Mouse (Mus musculus) kidney, postnatal 0 days (tissue): ENCODE measurements around the gene Odc1. TPM values are rescaled to one million over a fixed set of nuclear protein-coding genes. Genes with fewer than 3 reads are reported as not detected.

Experiments used
- ATAC-seq: fragments of 200-750 bp; cut with Nextera tagmentation; replicated peaks from 2 replicates; pipeline ENCODE4 v1.8.0; 2017; ENCODE audit warnings: low read depth, moderate number of reproducible peaks, moderate TSS enrichment, moderate library complexity; ENCODE audit not compliant: low FRiP score
- DNase-seq: peaks from one replicate; pipeline ENCODE4 v3.0.0-alpha.2; 2016; ENCODE audit warnings: low spot score
- H3K27ac ChIP-seq: fragments of 300-500 bp; sonication (generic); 2 replicates; pipeline ENCODE4 v1.5.1; 2014; ENCODE audit warnings: mild to moderate bottlenecking
- H3K27me3 ChIP-seq: fragments of 300-500 bp; sonication (generic); 2 replicates; pipeline ENCODE4 v1.6.1; 2014; ENCODE audit warnings: low read length, mixed read lengths; ENCODE audit not compliant: insufficient read depth
- H3K36me3 ChIP-seq: fragments of 300-500 bp; sonication (generic); 2 replicates; pipeline ENCODE4 v1.6.1; 2014; ENCODE audit warnings: low read length, mixed read lengths; ENCODE audit not compliant: insufficient read depth
- H3K4me1 ChIP-seq: fragments of 300-500 bp; sonication (generic); replicated peaks from 2 replicates; pipeline ENCODE4 v1.6.1; 2014; ENCODE audit warnings: antibody characterized with exemption, low read length, mixed read lengths; ENCODE audit not compliant: insufficient read depth
- H3K4me2 ChIP-seq: fragments of 300-500 bp; sonication (generic); 2 replicates; pipeline ENCODE4 v1.6.1; 2014; ENCODE audit warnings: mild to moderate bottlenecking, low read length, moderate library complexity, mixed read lengths
- H3K4me3 ChIP-seq: fragments of 300-500 bp; sonication (generic); replicated peaks from 2 replicates; pipeline ENCODE4 v1.5.1; 2014; ENCODE audit warnings: low read depth, low read length
- H3K9ac ChIP-seq: fragments of 300-500 bp; sonication (generic); 2 replicates; pipeline ENCODE4 v1.6.1; 2014; ENCODE audit warnings: low read depth, low read length
- H3K9me3 ChIP-seq: fragments of 300-500 bp; sonication (generic); replicated peaks from 2 replicates; pipeline ENCODE4 v1.6.1; 2016; ENCODE audit warnings: low read length, inconsistent platforms, mixed read lengths
- CTCF ChIP-seq: IDR thresholded peaks from 2 replicates; pipeline ENCODE4 v1.5.1; 2016; ENCODE audit warnings: antibody characterized with exemption, low read depth, mild to moderate bottlenecking, moderate library complexity
- WGBS: fragments of 180-500 bp; shearing (Covaris S2); extraction: QIAGEN DNeasy Blood & Tissue Kit; methylation state at CpG from one replicate; pipeline ENCODE4 v1.1.7; 2014; 5-methylcytosine and 5-hydroxymethylcytosine counted together
- polyA plus RNA-seq: library from polyadenylated mRNA; unstranded; fragments of >200 nt; fragmentation: Nextera tagmentation; extraction: Ambion mirVana; gene quantifications from 2 replicates; pipeline ENCODE4 v1.2.1, GENCODE M21; 2015

Gene Odc1
- polyA plus RNA-seq, 1 experiment from 2014 or later: 149 TPM

DNA sequence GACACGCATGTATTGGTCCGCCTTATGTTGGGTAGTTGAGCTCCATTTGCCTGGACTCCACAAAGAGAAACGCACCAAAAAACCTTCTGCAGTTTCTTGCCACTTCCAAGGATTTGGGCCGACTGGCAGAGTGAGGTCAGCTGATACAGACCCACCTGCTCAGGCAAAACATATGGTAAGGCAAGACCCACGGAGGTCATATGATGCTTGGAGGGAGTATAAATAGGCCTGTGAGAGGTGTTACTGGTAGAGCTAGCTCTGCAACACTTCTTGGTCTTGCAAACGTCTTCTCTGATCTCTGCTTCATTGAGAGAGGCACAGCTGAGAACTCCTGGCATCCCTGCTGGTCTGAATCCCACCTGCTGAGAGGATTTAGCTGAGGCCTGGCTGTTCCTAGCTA, 36.4 kb downstream of the Odc1 start:
- Histone ChIP-seq H3K4me1 (peaks cover 4% of the 10 kb centered on the region; the same call in 1 of the 2 replicates), H3K9me3 (no peaks in the 10 kb centered on the region), H3K9ac (no peak overlapping the region), H3K4me2 (no peak overlapping the region), H3K27ac (no peak overlapping the region), H3K36me3 (no peaks in the 10 kb centered on the region), H3K4me3 (no peak overlapping the region), H3K27me3 (no peaks in the 10 kb centered on the region)
- no peak for TF ChIP-seq CTCF
- DNase-seq: no peak
- no peak for ATAC-seq
- 73% methylated on average over 6 of the region's 6 CpGs for WGBS

DNA sequence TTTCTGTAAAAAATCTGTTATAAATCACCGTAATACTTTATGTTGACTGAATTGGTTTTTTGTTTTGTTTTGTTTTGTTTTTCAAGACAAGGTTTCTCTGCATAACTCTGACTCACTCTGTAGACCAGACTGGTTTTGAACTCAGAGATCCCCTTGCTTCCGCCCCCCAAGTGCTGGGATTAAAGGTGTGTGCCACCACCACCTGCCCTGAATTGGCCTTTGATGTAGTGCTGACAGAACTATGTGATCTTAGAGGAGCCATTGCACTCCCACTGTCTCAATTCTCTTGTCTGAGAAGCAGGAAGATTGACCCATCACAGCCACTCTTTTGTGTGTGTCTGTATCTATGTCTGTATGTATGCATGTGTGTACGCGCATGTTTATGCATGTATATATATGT, 37.8 kb downstream of the Odc1 start:
- Histone ChIP-seq H3K9ac (no peak overlapping the region), H3K4me2 (no peak overlapping the region), H3K27me3 (no peaks in the 10 kb centered on the region), H3K36me3 (no peaks in the 10 kb centered on the region), H3K27ac (no peak overlapping the region), H3K4me3 (no peak overlapping the region), H3K4me1 (no peaks in the 10 kb centered on the region; the same call in 1 of the 2 replicates), H3K9me3 (no peaks in the 10 kb centered on the region)
- no peak for TF ChIP-seq CTCF
- WGBS: 96% methylated on average over 4 of the region's 4 CpGs
- no peak for DNase-seq
- no peak for ATAC-seq

DNA sequence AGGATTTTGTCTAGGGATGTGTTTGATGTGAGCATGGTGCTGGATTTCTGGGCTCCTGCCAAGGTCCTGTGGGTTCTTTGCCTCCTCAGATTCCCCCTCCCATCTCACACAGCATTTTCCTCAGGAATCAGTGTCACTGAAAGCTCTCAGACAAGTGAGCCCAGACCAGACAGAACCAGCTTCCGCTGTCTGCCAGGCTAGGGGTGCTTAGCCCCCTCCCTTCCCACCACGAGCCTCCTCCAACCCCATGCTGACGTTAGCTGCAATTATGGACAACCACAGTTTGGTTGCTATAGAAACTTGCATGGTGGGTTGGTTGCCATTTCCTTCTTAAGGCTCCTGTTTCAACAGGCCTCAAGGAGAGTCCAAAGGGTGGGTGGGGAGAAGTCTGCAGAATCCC, 39.3 kb downstream of the Odc1 start:
- ATAC-seq: peak; percentile 88
- H3K9ac ChIP-seq: no peak overlapping the region
- H3K27me3 ChIP-seq: no peaks in the 10 kb centered on the region
- no peak overlapping the region for H3K4me3 ChIP-seq
- H3K4me2 ChIP-seq: no peak overlapping the region
- H3K36me3 ChIP-seq: no peaks in the 10 kb centered on the region
- no peak for TF ChIP-seq CTCF
- H3K27ac ChIP-seq: peak overlapping the region; percentile 52; the same call in 1 of the 2 replicates
- DNase-seq: peak; percentile 70
- 21% methylated on average over 3 of the region's 3 CpGs for WGBS
- no peaks in the 10 kb centered on the region; the same call in 1 of the 2 replicates for H3K4me1 ChIP-seq
- H3K9me3 ChIP-seq: no peaks in the 10 kb centered on the region

DNA sequence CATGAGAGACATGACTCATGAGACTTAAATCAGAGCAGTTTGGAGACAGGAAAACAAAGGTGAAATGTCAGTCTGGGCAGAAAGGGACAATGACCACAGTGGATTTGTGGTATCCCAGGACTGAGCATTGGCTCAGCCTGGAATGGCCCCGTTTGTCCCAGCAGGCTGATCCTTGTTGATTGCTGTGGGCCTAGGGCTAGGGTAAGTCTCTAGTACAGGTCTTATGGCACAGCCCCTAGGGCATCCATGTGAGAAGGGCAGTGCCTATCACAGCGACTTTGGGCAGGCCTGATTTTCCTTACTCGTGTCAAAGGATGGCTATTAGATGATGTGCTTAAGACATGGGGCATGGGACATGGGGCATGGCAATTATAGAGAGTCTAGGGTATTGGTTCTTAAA, 41.4 kb downstream of the Odc1 start:
- H3K27ac ChIP-seq: no peak overlapping the region
- WGBS: 75% methylated on average over 3 of the region's 3 CpGs
- no peak overlapping the region for H3K4me2 ChIP-seq
- H3K4me3 ChIP-seq: no peak overlapping the region
- DNase-seq: no peak
- no peaks in the 10 kb centered on the region for H3K36me3 ChIP-seq
- no peaks in the 10 kb centered on the region; the same call in 1 of the 2 replicates for H3K4me1 ChIP-seq
- no peaks in the 10 kb centered on the region for H3K27me3 ChIP-seq
- no peaks in the 10 kb centered on the region for H3K9me3 ChIP-seq
- no peak overlapping the region for H3K9ac ChIP-seq
- no peak for TF ChIP-seq CTCF
- no peak for ATAC-seq

DNA sequence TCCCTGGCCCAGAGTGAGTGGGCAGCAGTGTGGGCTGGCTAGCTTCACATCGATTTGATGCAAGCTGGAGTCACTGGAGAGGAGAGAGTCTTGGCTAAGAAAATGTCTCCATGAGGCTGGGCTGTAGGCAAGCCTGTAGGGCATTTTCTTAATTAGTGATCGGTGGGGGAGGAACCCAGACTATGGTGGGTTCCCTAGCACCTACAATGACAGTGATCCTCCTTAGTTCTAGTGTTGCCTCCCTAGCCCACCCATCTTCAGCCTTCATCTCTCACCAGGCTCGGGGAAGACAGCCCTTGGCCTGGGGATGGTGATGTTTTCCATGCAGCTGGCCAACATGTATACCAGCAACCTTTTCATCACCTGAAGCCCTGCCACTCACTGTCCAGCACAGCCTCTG, 43.8 kb downstream of the Odc1 start:
- Histone ChIP-seq H3K9ac (no peak overlapping the region), H3K4me2 (no peak overlapping the region), H3K4me1 (no peaks in the 10 kb centered on the region; the same call in 1 of the 2 replicates), H3K27ac (no peak overlapping the region), H3K36me3 (no peaks in the 10 kb centered on the region), H3K4me3 (no peak overlapping the region), H3K27me3 (no peaks in the 10 kb centered on the region), H3K9me3 (no peaks in the 10 kb centered on the region)
- DNase-seq (no peak), ATAC-seq (no peak)
- no peak for TF ChIP-seq CTCF
- whole genome bisulfite sequencing: 95% methylated on average over 3 of the region's 3 CpGs

DNA sequence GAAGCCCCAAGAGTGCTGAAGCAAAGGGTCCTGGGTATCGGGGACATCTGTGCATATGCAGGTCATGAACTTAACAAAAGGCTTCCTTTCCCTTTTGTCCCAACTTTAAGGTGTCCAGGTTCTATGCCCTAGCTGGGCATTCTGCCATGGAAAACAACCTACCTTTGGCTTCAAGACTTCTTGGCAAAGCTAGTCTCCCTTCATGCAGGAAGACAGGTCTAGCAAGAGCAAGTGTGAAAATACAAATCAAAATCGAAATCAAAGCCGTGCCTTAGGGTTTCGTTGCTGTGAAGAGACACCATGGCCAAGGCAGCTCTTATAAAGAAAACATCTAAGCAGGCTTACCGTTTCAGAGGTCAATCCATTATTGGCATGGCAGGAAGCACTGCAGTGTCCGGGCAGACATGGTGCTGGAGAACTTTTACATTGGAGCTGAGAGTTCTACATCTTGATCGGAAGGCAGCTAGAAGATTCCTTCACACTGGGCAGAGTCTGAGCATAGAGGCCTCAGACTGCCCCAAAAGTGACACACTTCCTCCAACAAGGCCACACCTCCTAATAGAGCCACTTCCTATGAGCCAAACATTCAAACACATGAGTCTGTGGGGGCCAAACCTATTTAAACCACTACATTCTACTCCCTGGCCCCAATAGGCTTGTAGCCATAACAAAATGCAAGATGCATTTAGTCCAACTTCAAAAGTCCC, 44.5 kb downstream of the Odc1 start:
- ATAC-seq (no peak), DNase-seq (no peak)
- H3K9ac ChIP-seq: no peak overlapping the region
- H3K4me2 ChIP-seq: no peak overlapping the region
- H3K4me3 ChIP-seq: no peak overlapping the region
- no peaks in the 10 kb centered on the region for H3K27me3 ChIP-seq
- no peak for TF ChIP-seq CTCF
- no peaks in the 10 kb centered on the region for H3K36me3 ChIP-seq
- no peak overlapping the region for H3K27ac ChIP-seq
- H3K4me1 ChIP-seq: no peaks in the 10 kb centered on the region; the same call in 1 of the 2 replicates
- 86% methylated on average over 7 of the region's 7 CpGs for WGBS
- H3K9me3 ChIP-seq: no peaks in the 10 kb centered on the region

GRCm38 (mm10) chr12:17591249-17591648, 46.7 kb downstream of the Odc1 start:
- H3K9ac ChIP-seq: no peak overlapping the region
- no peak for DNase-seq
- TF ChIP-seq CTCF: no peak
- no peak overlapping the region for H3K4me3 ChIP-seq
- no peaks in the 10 kb centered on the region for H3K9me3 ChIP-seq
- H3K36me3 ChIP-seq: no peaks in the 10 kb centered on the region
- H3K4me1 ChIP-seq: no peaks in the 10 kb centered on the region
- no peak for ATAC-seq
- H3K27me3 ChIP-seq: no peaks in the 10 kb centered on the region
- 75% methylated on average over 4 of the region's 4 CpGs for WGBS
- H3K4me2 ChIP-seq: no peak overlapping the region
- H3K27ac ChIP-seq: no peak overlapping the region
